Mouse (Mus musculus) embryonic fibroblast, embryonic 13.5 days (primary cell): Measurements from ENCODE around the gene Cnnm1.

Source experiments
- CTCF ChIP-seq: IDR thresholded peaks from 2 replicates; pipeline ENCODE4 v1.5.1; 2011; ENCODE audit warnings: mild to moderate bottlenecking, control low read depth, low read length, moderate library complexity, borderline replicate concordance; ENCODE audit not compliant: insufficient read depth
- POLR2A ChIP-seq: IDR thresholded peaks from 2 replicates; pipeline ENCODE4 v1.6.1; 2011; ENCODE audit warnings: low read depth, mild to moderate bottlenecking, control low read depth, low read length, moderate library complexity

GRCm38 (mm10) chr19:43440112-43440737, at the start of gene Cnnm1:
- TF ChIP-seq CTCF = no peak
- no peak for TF ChIP-seq POLR2A
